Comparison of ENCODE assay signal across 14 mouse cellular contexts in the genomic region with DNA sequence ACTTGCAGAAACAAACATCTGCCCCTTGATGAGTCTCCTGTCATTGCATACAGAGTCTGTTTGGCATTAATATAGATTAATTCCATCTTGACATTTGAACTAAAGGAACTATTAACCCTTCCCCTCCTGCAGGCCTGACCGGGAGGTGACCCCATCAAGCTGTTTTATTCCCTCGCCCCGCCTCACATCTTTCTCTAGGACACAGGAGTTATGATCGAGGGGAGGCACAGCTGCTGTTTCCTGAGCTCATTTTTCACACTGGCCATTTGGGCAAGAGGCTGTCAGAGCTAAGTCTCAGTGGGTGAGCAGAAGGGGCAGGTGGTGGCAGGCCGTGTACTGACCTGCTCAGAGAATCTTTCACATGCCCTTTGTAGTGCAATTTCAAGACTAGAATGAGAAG. TPM values are rescaled to one million over a fixed set of nuclear protein-coding genes. Genes with fewer than 3 reads are reported as not detected.
A peak's percentile ranks its signal among the peaks of the same experiment; 100 is the strongest.
DNase-seq lines count a peak whose midpoint lies in the region; ATAC-seq and TF ChIP-seq lines count a peak whose summit lies in the region.
"Had no signal": no experiment of that assay in that cellular context is flagged by ENCODE, and none has a peak within 500 bp of the region (broad histone marks: within the 10 kb centered on the region; RNA-seq: fewer than 3 reads in every experiment).

No protein-coding gene starts in this region.

- no peak overlapping the region for H3K4me2 ChIP-seq in midbrain, embryonic 15.5 days
- no peak overlapping the region for H3K4me2 ChIP-seq in hindbrain, postnatal 0 days (ENCODE audit: low read depth, low read length)
- H3K4me2 ChIP-seq: liver, embryonic 15.5 days had no signal

- WGBS in midbrain, embryonic 10.5 days, result 62% methylated on average over 5 of the region's 5 CpGs
- 48% methylated on average over 5 of the region's 5 CpGs for WGBS in midbrain, embryonic 15.5 days
- WGBS in hindbrain, postnatal 0 days, result 28% methylated on average over 5 of the region's 5 CpGs

- no peak overlapping the region for H3K4me3 ChIP-seq in midbrain, embryonic 10.5 days
- no peak overlapping the region for H3K4me3 ChIP-seq in midbrain, embryonic 15.5 days
- no peak overlapping the region for H3K4me3 ChIP-seq in hindbrain, postnatal 0 days (ENCODE audit: low read length)
- no peak overlapping the region for H3K4me3 ChIP-seq in layer of hippocampus, adult 2 months
- H3K4me3 ChIP-seq: liver, embryonic 15.5 days had no signal

- H3K27ac ChIP-seq in midbrain, embryonic 10.5 days (replicated peaks), result peak overlapping the region; percentile 38
- H3K27ac ChIP-seq in midbrain, embryonic 15.5 days, result no peak overlapping the region
- no peak overlapping the region for H3K27ac ChIP-seq in hindbrain, postnatal 0 days
- no peak overlapping the region for H3K27ac ChIP-seq in layer of hippocampus, adult 2 months
- H3K27ac ChIP-seq: liver, embryonic 15.5 days; macrophage had no signal

- ATAC-seq in midbrain, embryonic 15.5 days (replicated peaks), result no peak
- no peak for ATAC-seq in hindbrain, postnatal 0 days
- ATAC-seq: forebrain, postnatal 0 days had no signal

- H3K36me3 ChIP-seq in midbrain, embryonic 10.5 days, result no peaks in the 10 kb centered on the region
- no peaks in the 10 kb centered on the region for H3K36me3 ChIP-seq in midbrain, embryonic 15.5 days (replicated peaks)
- no peaks in the 10 kb centered on the region for H3K36me3 ChIP-seq in hindbrain, postnatal 0 days (ENCODE audit: insufficient read depth, low read length)
- H3K36me3 ChIP-seq: liver, embryonic 15.5 days had no signal

- no peaks in the 10 kb centered on the region for H3K27me3 ChIP-seq in midbrain, embryonic 10.5 days (ENCODE audit: low read depth, poor library complexity, severe bottlenecking)
- no peaks in the 10 kb centered on the region for H3K27me3 ChIP-seq in midbrain, embryonic 15.5 days (replicated peaks)
- H3K27me3 ChIP-seq in hindbrain, postnatal 0 days (ENCODE audit: insufficient read depth, low read length), result no peaks in the 10 kb centered on the region
- H3K27me3 ChIP-seq: liver, embryonic 15.5 days had no signal

- DNase-seq in cerebellum, adult 11-12 months, result peak; percentile 61
- DNase-seq in cerebellum, postnatal 14 days, result no peak
- peak; percentile 22 for DNase-seq in midbrain, embryonic 10.5 days (ENCODE audit: low spot score)
- peak; percentile 15 for DNase-seq in hindbrain, postnatal 0 days (ENCODE audit: low spot score)
- DNase-seq in retina, postnatal 1 day, result peak; percentile 78
- no peak for DNase-seq in layer of hippocampus, adult 2 months (ENCODE audit: low spot score in 2 of 2)
- DNase-seq in gastrocnemius, adult 18-20 months (ENCODE audit: low spot score), result no peak
- DNase-seq: forebrain, postnatal 0 days; heart, postnatal 10 days; kidney, postnatal 10 days; right cerebral cortex, adult 18-20 months had no signal

- H3K9me3 ChIP-seq in midbrain, embryonic 10.5 days (replicated peaks), result no peaks in the 10 kb centered on the region
- no peaks in the 10 kb centered on the region for H3K9me3 ChIP-seq in midbrain, embryonic 15.5 days
- H3K9me3 ChIP-seq in hindbrain, postnatal 0 days (ENCODE audit: low read length), result no peaks in the 10 kb centered on the region
- H3K9me3 ChIP-seq: liver, embryonic 15.5 days had no signal

- H3K4me1 ChIP-seq in midbrain, embryonic 10.5 days, result peaks cover 9% of the 10 kb centered on the region; the same call in 1 of the 2 replicates
- H3K4me1 ChIP-seq in midbrain, embryonic 15.5 days, result no peaks in the 10 kb centered on the region
- H3K4me1 ChIP-seq in hindbrain, postnatal 0 days (ENCODE audit: insufficient read depth, low read length), result no peaks in the 10 kb centered on the region
- H3K4me1 ChIP-seq: liver, embryonic 15.5 days had no signal

- H3K9ac ChIP-seq in midbrain, embryonic 15.5 days, result no peak overlapping the region
- H3K9ac ChIP-seq in hindbrain, postnatal 0 days (replicated peaks; ENCODE audit: low read length), result no peak overlapping the region
- H3K9ac ChIP-seq: forebrain, postnatal 0 days; liver, embryonic 15.5 days had no signal

- TF ChIP-seq CTCF in hindbrain, postnatal 0 days (IDR thresholded peaks at IDR 0.05; ENCODE audit: low read depth), result no peak
- TF ChIP-seq CTCF in layer of hippocampus, adult 2 months (conservative IDR thresholded peaks at IDR 0.05), result no peak

RNA-seq across cellular contexts. Expression of gene Chrnb4, which starts 41.6 kb away (rescaled TPM):
- 1.9 and 2.2 TPM in 2 replicates for polyA plus RNA-seq in midbrain, embryonic 10.5 days (2016; fragmentation: Nextera tagmentation; extraction: Ambion mirVana)
- 1.4 and 2.1 TPM in 2 replicates for polyA plus RNA-seq in midbrain, embryonic 15.5 days (2015; fragmentation: Nextera tagmentation; extraction: Ambion mirVana)
- 2.6 and 3.1 TPM in 2 replicates for total RNA-seq in hindbrain, postnatal 0 days (2014; rRNA removed)
- 2.2 and 2.4 TPM in 2 replicates for polyA plus RNA-seq in hindbrain, postnatal 0 days (2015; fragmentation: Nextera tagmentation; extraction: Ambion mirVana)
- total RNA-seq in layer of hippocampus, adult 2 months (2021), result under 1 TPM in 1 of 2 experiments, not detected in 1; 0.10 TPM
- total RNA-seq in gastrocnemius, adult 18-20 months (2021), result under 1 TPM in 1 of 2 experiments, not detected in 1; 0.07 TPM
- total RNA-seq: heart, postnatal 10 days had no signal
- polyA plus RNA-seq: liver, embryonic 15.5 days; macrophage had no signal

RNA-seq across cellular contexts. Expression of gene Ube2q2, which starts 58.5 kb away (rescaled TPM):
- polyA plus RNA-seq in midbrain, embryonic 10.5 days (2016; fragmentation: Nextera tagmentation; extraction: Ambion mirVana), result 37.7 and 38.0 TPM in 2 replicates
- polyA plus RNA-seq in midbrain, embryonic 15.5 days (2015; fragmentation: Nextera tagmentation; extraction: Ambion mirVana), result 39.3 and 40.3 TPM in 2 replicates
- 23.5 and 24.7 TPM in 2 replicates for total RNA-seq in hindbrain, postnatal 0 days (2014; rRNA removed)
- polyA plus RNA-seq in hindbrain, postnatal 0 days (2015; fragmentation: Nextera tagmentation; extraction: Ambion mirVana), result 33.0 and 35.5 TPM in 2 replicates
- total RNA-seq in layer of hippocampus, adult 2 months (2021), result 10 to 100 TPM; 58.0 to 65.8 TPM
- 10 to 100 TPM; 36.0 to 36.3 TPM for total RNA-seq in gastrocnemius, adult 18-20 months (2021)

Comparison
In these comparisons a context has a peak if more than half of its experiments do, and no peak if none do; other contexts are left out.
1. DNase-seq: peak in cerebellum, adult 11-12 months (single experiment), midbrain, embryonic 10.5 days (single experiment), hindbrain, postnatal 0 days (single experiment) and retina, postnatal 1 day (single experiment); none in cerebellum, postnatal 14 days (0 of 2), layer of hippocampus, adult 2 months (0 of 2) and gastrocnemius, adult 18-20 months (single experiment).